Mouse (Mus musculus): Measurements from ENCODE around the gene Ubp1.
"Not testable (repeated sequence)": the region's sequence is repeated elsewhere in the genome, so short reads cannot be mapped to it uniquely, and the experiment has no call there.

Gene Ubp1

GRCm38 (mm10) chr9:113930534-113931374 is at the start of gene Ubp1:
Ubp1 (plus strand) TSS chr9:113930934.
- DNase-seq, result peak; percentile 98 to 99

DNA sequence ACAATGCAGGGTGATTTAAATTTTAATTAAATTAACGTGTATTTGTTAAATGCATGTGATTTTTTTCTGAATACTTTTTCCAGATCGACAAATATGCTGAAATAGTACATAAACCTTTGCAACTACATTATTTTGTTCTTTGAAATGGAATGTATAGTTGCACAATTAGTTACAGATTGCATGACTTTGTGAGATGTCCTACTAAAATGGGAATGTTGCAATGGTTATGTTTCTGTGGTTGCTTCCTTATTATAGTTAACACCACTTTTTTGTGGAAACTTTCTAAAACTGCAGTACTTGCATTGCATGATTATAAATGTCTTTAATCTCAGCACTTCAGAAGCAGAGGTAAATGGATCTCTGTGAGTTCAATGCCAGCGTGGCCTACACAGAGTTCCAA is 35.8 kb upstream of the Ubp1 start:
- no peak for DNase-seq

GRCm38 (mm10) chr9:113903136-113903535 is 27.6 kb upstream of the Ubp1 start:
- DNase-seq, result no peak

DNA sequence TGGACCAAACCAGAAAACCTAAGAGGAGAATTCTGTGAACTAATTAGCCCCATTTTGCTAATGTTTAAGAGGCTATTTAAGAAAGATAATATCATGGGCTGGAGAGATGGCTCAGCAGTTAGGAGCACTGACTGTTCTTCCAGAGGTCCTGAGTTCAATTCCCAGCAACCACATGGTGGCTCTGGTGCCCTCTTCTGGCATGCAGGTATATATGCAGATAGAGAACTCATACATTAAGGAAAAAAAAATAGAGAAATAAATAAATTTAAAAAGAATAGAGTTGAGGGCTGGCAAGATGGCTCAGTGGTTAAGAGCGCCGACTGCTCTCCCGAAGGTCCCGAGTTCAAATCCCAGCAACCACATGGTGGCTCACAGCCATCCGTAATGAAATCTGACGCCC is 26.4 kb upstream of the Ubp1 start:
- DNase-seq, result not testable (repeated sequence)

- no peak for DNase-seq
Observed at GRCm38 (mm10) chr9:113915789-113916188, 14.9 kb upstream of the Ubp1 start.

DNA sequence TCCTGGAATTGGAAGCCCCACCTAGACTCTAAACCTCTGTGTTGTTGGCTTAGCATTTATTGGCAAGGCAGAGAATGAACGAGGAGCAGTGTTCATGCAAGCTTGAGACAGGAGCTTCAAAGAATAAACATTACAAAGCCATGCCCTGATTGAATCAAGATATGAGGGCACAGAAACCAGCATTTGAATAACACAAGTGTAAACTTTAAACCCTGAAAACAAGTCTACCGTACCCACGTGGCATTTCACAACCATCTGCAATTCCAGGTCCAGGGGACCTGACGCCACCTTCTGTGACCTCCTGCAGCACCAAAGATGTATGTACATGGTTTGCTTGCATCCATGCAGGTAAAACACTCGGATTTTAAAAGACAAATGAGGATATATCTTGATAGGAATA is 8.1 kb upstream of the Ubp1 start:
- DNase-seq, result no peak

DNA sequence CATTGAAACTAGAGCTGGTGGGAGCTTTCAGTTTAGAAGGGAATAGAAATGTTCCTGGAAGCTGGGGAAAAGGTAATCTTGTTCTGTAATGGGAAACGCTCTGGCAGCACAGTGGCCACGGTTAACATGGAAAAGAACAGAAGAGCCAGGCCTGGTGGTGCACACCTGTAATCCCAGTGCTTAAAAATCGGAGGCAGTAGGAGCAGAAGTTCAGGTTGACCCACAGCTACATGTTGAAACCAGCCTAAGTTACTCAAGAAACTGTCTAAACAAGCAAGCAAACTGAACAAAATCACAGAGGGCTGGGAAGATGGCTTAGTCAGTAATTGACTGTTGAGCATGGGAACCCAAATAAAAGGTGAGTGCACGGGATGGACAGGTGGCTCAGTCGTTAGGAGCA is 5.9 kb upstream of the Ubp1 start:
- no peak for DNase-seq

GRCm38 (mm10) chr9:113928591-113928990 is 2.1 kb upstream of the Ubp1 start:
- DNase-seq, result no peak

- no peak for DNase-seq
Observed at GRCm38 (mm10) chr9:113929676-113930075, 1.1 kb upstream of the Ubp1 start.

- peak; percentile 18 to 19 for DNase-seq
Observed at GRCm38 (mm10) chr9:113931375-113932099, 803 bp downstream of the Ubp1 start.

- DNase-seq, result peak in 1 of 2 experiments; percentile 22
Observed at GRCm38 (mm10) chr9:113932100-113932470, 1.4 kb downstream of the Ubp1 start.

GRCm38 (mm10) chr9:113932501-113932900 is 1.8 kb downstream of the Ubp1 start:
- DNase-seq, result no peak

DNA sequence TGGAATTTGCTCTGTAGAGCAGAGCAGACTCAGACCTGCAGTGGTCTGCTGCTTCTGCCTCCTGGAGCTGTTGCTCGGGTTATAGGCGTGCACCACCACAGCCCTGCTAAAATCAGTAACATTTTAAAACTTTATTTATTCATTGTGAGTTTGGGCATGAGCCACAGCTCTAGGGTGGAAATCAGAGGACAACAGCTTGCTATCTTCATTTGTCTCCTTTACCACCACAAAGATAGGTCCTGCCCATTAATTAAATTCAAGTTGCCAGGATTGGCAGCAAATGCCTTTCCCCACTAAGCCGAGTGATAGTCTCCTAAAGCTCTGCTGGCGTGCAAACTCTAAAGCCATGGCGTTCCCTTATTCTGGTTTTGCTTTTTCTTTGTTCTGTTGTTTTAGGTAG is 4.9 kb downstream of the Ubp1 start:
- DNase-seq, result no peak

DNA sequence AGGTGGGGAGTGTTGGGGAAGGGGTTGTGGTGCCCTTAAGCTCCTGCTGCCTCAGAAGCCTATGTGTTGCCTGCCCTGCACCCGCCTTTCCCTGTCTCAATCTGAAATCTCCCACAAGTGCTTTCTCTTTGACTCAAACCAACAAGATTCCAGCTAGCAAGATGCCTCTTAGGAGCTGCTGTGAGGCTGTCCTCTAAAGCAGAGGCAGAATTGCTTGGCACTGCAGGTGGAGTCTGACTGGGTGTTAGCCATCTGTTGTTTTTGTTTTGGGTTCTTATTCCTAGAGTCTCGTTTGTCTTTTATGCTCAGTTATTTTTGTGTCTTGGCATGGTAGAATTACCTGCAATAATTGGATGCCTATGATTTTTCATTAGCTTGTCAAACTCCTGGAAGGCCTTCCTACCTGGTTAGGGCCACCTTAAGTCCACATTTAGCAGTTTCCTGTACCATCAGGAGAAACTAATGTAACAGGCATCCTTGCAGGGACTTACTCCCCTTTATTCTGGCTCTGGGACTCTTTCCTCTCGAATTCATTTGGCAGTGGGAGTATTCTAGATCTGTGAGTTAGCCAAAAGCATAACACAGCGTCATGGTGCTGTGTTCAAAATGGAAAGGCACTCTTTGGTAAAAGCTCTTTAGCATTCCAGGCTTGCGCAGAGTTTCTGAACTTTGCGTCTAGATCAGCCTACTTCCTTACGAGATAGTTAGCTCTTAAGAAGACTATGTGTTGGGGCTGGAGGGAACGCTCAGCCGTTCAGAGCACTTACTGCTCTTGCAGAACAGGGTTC is 8.5 kb downstream of the Ubp1 start:
- no peak for DNase-seq

DNA sequence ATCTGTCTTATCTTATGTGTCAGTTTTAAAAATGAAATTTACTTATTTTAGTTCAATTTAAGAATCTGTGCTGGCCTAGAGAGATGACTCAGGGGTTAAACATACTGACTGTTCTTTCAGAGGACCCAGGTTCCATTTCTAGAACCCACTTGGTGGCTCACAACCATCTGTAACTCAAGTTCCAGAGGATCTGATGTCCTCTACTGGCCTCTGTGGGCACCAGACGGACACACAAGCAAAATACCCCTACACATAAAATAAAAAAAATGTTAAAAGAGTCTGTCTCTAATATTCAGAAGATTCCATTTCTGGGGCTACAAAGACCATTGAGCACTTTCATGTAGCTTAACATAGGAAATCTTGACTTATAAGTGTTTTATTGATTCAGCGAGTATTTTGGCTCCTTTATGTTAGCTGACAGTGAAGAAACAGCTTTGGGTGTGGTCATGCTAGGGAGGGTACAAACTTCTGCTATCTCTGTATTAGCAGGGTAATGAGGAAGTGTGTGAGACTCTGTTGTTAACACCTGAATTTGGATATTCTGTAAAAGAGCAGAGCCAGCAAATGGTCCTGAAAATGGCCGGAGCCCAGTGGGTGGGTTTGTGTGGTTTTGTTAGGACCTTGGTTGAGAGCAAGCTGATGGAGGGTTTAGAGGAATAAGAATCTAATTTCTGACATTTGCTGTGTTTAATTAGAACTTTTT is 10.5 kb downstream of the Ubp1 start:
- no peak for DNase-seq

DNA sequence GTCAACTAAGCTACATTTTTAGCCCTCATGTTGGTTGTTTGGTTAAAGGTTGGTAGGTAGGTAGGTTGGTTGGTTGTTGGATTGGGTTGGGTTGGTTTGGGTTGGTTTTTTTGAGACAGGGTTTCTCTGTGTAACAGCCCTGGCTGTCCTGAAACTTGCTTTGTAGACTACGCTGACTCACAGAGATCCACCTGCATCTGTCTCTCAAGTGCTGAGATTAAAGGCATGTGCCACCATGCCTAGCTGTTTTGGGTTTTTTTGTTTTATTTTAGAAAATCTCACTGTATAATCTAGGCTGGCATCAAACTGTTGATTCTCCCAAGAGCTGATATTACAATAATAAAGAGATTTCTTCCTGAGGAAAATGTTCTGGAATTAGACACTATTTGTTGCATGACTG is 12.6 kb downstream of the Ubp1 start:
- DNase-seq, result no peak

DNA sequence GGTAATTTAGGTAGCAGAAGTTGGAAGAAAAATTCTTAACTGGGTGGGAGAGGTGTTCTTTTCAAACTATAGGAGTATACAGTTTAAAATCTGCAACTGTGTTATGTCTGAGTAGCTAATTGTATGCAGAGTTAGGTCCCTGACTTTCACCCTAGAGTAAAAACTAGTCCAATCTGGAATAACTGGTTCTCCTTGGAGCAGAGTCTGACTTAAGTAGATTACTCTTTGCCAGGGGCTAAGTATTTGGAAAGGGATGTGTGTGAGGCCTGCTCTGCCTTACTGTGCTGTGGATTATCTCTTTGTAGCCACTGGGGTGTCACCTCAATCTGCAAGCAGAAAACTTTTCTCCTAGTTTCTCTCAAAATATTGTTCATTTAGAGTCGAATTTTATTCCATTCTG is 16.5 kb downstream of the Ubp1 start:
- peak in 1 of 2 experiments; percentile 22 for DNase-seq

- DNase-seq, result no peak
Observed at GRCm38 (mm10) chr9:113957777-113958176, 27.0 kb downstream of the Ubp1 start.

DNA sequence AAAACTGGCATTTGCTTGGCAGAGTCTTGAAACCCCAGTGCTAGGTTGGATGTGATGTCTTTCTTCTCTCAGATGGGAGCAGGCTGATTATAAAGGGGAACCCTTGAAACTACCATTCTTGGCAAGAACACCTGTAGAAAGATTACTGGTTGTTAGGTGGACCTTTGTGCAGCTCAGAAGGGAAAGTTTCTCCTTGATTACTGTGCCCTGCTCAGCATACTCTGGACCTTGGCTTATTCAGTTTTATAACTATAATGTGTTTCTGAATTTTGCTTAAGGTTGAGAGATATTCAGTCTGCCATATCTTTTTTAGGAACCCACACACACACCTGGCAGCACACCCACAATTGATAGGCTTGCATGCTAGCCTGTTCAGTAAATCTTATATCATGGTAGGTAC is 33.0 kb downstream of the Ubp1 start:
- no peak for DNase-seq

- DNase-seq, result no peak
Observed at GRCm38 (mm10) chr9:113964415-113964814, 33.7 kb downstream of the Ubp1 start.

GRCm38 (mm10) chr9:113966838-113967237 is 36.1 kb downstream of the Ubp1 start:
- DNase-seq, result no peak

GRCm38 (mm10) chr9:113968967-113969366 is 38.2 kb downstream of the Ubp1 start:
- no peak for DNase-seq

DNA sequence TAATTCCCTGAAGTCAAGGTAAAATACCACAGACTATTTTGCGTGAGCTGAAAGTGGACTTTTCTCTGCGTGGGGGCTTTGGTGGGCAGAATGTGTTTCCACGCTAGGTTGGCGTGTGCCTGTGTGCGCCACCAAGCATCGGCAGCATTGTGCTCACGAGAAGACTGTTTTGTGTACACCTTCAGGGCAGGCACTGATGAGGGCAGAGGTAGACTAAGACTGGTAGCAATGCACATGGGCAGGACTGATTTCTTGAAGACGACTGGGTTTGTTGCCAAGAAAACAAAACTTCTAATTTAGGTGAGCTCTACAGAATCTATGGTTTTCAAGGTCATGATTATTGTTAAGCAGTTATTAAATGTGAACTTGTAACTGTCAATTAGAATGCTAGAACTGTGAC is 38.7 kb downstream of the Ubp1 start:
- DNase-seq, result no peak

All from kidney, adult 8-10 months (tissue).